Mouse (Mus musculus): ENCODE measurements around the gene Baz1b.
"Not testable (repeated sequence)": the region's sequence is repeated elsewhere in the genome, so short reads cannot be mapped to it uniquely, and the experiment has no call there.

Gene Baz1b

GRCm38 (mm10) chr5:135180796-135181195, 6.3 kb upstream of the Baz1b start:
- DNase-seq: no peak

DNA sequence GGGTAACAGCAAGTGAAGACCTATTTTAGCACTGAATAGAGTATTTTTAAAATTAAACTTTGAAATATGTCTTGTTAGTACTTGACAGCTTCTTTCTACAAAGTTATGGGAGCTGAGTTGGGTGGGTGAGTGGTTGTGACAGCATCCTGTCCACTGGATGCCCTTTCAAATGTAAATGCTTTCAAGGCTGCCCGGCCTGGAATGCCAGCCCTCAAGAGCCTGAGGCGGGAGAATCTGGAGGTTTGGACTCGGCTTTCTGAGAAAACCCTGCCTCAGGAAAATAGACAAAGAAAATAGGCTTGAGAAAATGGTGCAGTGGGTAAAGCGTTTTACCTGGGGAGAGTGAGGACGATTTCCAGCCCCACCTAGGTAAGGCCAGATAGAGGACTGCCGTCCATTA, 5.3 kb upstream of the Baz1b start:
- no peak for DNase-seq

DNA sequence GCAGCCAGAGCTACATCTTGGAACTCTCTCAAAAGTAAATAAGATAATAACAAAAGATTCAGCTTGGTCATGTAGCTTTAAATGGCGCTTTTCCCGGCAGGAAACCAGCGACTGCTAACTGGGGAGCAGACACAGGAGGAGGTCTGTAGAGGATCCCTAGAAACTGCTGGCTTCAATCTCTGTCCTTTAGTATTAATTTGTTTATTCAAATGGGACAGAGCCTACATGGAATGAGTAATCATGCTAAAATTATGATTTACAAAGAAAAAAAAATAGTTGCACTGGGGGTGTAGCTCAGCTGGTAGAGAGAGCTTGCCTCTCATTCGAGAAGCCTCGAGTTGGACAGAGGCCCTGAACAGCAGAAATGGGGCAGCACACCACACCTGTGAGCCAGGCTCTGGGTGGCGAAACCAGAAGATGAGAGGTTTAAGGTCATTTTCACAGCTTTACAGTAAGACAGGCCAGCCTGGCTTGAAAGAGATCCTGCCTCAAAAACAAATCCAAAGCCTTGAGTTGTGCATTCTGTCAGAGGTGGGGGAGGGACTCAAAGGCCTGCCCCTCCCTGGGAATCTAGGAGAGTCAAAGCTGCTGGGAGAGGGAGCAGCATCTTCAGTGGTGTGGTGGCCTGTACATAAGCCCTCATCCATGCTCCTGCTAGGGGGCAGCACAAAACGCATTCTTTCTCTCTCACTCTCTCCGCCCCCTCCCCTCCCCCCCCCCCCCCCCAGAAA, 3.8 kb upstream of the Baz1b start:
- peak; percentile 45 to 66 for DNase-seq

- DNase-seq: no peak
Observed at GRCm38 (mm10) chr5:135185016-135185415, 2.0 kb upstream of the Baz1b start.

- DNase-seq: peak; percentile 19 to 54
Observed at GRCm38 (mm10) chr5:135185596-135185995, 1.5 kb upstream of the Baz1b start.

- no peak for DNase-seq
Observed at GRCm38 (mm10) chr5:135186231-135186620, 838 bp upstream of the Baz1b start.

- DNase-seq: peak; percentile 65 to 83
Observed at GRCm38 (mm10) chr5:135187349-135188213, 517 bp downstream of the Baz1b start.

DNA sequence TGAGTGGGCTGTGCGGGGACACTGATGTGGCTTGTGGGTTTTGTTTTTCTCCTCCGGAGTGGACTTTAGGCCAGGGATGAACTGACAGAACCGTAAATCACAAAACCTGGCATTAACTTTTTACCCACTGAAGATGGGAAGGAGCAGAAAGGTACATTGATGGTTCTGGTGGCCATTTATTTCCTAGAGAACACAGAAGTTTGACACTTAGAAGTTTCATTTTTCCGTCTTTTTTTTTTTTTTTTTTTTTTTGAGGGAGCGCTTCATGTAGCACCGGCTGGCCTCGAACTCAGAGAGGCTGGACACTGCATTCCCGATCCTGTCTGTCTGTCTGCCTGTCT, 1.1 kb downstream of the Baz1b start:
- DNase-seq: peak in 1 of 2 experiments; percentile 25

DNA sequence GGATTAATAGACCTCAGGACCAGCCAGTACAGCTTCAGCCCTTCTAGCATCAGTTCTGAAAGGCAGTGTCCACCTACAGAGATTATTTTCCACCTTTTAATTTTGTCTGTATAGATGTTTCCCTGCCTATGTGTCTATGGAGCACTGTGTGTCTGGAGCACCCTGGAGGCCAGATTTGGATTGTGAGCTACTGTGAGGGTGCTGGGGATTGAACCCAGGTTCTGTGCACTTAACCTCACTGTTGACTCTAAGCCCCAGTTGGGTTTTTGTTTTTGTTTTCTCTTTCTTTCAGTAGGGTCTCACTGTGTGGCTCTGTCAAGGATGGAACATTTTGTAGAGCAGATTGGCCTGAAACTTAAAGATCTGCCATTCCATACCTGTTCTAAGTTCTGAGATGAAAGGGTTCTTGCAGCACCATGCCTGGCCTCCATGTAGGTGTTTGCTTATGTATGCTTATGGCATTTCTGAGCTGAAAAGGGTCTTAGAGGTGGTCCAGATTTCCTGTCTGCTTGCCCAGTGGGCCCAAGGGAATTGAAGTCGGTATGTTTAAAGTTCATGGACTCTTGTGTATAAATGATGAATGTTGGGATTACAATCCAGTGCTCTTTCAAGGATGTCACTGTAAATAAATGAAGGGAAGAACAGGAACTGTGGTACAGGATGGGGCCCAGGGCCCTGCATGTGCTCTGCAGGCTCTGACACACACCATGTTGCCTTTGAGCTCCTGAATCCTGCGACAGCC, 2.4 kb downstream of the Baz1b start:
- no peak for DNase-seq

- DNase-seq: peak; percentile 71 to 77
Observed at GRCm38 (mm10) chr5:135191620-135192019, 4.6 kb downstream of the Baz1b start.

- no peak for DNase-seq
Observed at GRCm38 (mm10) chr5:135192431-135192830, 5.4 kb downstream of the Baz1b start.

DNA sequence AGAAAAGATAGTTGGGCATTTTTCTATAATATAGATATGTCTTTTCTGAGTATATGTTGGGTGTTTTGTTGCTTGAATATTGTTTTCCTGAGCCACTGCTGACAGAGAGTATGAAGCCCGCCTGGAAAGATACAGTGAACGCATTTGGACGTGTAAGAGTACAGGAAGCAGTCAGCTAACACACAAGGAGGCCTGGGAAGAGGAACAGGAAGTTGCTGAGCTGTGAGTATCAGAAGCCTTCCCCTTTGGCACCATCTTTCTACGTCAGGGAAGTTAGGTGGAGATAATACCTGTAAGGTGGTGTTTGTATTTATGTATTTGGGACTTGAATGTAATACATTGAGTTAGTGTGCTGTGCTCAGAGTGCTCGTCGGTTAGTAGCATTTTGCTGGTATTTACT, 9.3 kb downstream of the Baz1b start:
- no peak for DNase-seq

DNA sequence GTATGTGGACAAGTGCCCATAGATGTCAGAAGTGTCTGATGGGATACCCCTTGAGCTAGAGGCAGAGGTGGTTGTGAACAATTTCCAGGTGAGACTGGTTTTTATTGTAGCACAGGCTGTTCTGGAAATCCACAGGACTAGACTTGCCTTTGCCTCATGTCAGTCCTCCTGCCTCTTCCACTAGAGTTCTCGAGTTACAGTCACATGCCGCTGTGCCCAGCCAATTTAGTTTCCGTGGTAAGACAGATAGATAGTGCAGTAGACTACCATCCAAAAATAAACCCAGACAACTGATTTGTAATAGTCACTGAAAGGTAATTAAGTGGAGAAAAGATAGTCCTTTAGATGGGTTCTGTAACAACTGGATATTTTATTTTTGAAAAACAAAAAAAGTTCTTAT, 15.7 kb downstream of the Baz1b start:
- DNase-seq: no peak

- peak; percentile 17 to 19 for DNase-seq
Observed at GRCm38 (mm10) chr5:135208197-135208596, 21.1 kb downstream of the Baz1b start.

- DNase-seq: no peak
Observed at GRCm38 (mm10) chr5:135216871-135217270, 29.8 kb downstream of the Baz1b start.

DNA sequence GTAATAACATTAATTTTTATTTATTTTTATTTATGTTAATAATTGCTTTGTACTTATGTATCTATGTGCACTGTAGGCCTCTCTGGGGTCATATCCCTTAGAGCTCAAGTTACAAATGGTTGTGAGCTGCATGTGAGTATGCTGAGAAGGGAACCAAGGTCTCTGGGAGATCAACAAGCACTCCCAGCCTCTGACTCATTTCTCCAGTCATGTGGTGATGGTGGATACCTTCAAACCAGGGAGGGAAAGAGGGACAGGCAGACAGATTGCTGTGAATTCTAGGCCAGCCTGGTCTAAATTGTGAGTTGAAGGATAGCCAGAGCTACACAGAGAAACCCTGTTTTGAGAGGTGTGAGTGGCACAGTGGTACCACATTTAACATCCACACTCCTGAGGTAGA, 33.9 kb downstream of the Baz1b start:
- DNase-seq: no peak

- DNase-seq: no peak
Observed at GRCm38 (mm10) chr5:135222066-135222465, 35.0 kb downstream of the Baz1b start.

DNA sequence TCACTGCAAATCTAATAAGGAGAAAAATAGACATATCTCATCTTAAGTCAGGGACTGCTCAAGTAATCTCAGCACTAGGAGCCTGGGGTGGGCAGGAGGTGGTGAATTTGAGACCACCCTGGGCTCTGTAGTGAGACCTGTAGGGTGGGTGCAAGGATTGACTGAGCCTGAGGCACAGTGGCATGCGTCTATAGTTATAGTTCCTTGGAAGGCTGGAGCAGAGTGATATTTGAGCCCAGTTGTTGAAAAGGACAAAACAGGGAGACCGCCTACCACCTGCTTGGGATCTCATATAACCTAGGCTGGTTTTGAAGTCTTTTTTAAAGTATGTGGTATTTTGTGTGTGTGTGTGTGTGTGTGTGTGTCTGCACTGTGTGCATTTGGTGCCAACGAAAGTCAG, 37.1 kb downstream of the Baz1b start:
- no peak for DNase-seq

GRCm38 (mm10) chr5:135225879-135226278, 38.8 kb downstream of the Baz1b start:
- DNase-seq: not testable (repeated sequence)

DNA sequence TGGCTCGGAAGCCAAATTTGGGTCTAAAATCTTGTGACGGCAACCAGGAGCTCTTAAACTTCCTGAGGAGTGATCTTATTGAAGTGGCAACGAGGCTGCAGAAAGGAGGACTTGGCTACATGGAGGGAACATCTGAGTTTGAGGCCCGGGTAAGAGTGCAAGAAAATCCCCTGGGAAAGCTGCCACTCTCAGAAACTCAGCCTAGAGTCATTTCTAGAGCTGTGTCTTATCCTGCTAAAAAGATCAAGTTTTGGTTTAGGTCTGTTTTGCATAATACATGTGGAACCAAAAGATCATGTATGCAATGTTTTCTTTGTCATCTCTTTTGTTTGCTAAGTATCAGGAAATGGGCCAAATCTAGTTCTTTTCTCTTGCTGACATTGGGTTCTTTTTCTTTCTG, 43.1 kb downstream of the Baz1b start:
- DNase-seq: no peak

DNA sequence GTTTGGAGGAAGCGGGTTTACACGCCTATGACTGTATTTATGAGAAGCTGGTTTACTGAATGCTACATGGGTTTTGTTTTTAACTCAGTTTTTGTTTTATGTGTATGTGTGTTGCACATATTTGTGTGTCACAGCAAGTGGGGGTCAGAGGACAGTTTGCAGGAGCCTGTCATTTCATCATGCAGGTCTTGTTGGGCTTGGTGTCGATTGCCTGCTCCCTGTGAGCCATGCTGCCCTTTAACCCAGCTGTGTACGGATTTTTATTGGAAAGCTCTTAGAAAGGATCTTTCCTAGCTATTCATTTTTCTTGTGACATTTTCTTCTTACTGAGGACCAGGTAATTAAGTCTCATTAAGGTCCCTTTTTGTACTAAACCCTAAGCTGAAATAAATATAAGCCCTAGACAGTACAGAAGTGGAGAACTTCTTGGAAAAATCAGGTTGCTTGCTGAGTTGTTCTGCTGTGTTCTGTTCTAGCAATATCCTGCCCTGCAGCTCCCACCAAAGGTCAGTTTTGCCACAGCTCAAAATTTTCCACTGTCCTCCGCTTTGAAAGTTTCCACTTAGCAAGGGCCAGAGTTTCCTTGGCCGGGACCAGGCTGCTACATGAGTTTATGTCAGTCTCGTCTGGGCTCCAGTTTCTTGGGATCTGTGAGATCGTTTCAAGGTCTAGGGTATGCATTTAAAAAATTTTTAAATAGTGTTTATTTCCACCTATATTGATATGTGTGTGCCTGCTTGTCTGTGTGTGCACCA, 46.3 kb downstream of the Baz1b start:
- no peak for DNase-seq

DNA sequence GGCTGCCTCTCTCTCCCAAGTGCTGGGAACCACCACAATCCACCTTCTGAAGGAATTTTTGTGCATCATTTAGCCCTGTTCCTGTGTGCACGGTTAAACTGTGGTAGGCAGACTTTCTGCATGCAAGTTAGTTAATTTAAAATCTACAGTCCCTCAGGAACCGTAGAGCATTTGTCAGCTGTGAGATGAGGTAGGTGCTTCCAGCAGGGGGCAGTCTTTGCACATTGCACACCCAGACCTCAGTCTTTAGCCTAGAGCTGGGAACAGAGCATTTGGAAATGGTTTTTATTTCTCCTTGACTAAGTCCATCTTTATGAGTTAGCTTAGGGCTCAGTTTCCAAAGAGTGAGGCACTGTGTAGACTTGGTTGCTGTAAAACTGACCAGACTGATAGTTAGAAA, 49.5 kb downstream of the Baz1b start:
- peak; percentile 82 to 83 for DNase-seq

GRCm38 (mm10) chr5:135238832-135239231, 51.8 kb downstream of the Baz1b start:
- DNase-seq: no peak

Measured in kidney, postnatal 4 days (tissue).